Mouse (Mus musculus) E14TG2a.4 (cell line): Measurements from ENCODE around the gene Uqcc2.

Experiments
- CTCF ChIP-seq: conservative IDR thresholded peaks from 2 replicates; pipeline ENCODE4 v1.5.1; 2014; ENCODE audit warnings: low read length
- NANOG ChIP-seq: IDR thresholded peaks from 2 replicates; pipeline ENCODE4 v1.6.1; 2014; ENCODE audit warnings: borderline replicate concordance, low read length, mixed read lengths

DNA sequence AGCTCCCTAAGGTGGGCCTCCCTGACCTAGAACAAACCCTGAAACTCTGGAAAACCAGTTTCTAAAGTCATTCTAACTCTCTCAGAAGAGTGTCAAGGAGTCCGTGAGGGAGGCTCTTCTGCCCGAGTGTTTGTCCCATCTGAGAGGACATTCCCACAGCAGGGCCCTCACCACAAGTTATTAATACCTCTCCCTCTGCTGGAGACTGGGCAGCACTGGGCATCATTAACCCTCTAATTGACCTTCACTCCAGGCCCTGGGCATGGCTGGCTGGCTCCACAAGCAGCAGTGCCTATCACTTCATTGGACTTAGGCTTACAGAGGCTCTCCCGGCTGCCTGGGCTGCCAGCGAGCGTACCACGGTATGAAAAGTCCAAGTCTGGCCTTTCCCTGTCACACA lies 24.7 kb upstream of the Uqcc2 start:
- TF ChIP-seq CTCF (no peak), NANOG (no peak)
